Mouse (Mus musculus) C2C12 (cell line): ENCODE data around the gene Theg. TPM values are rescaled to one million over a fixed set of nuclear protein-coding genes. Genes with fewer than 3 reads are reported as not detected.

Source experiments
- H3K27me3 ChIP-seq: one replicate; pipeline ENCODE4 v1.6.1; 2011; ENCODE audit not compliant: control insufficient read depth, insufficient read depth, insufficient read length
- H3K36me3 ChIP-seq: one replicate; pipeline ENCODE4 v1.6.1; 2011; ENCODE audit not compliant: control insufficient read depth, insufficient read depth
- H3K4me3 ChIP-seq: one replicate; pipeline ENCODE4 v1.5.1; 2011; ENCODE audit warnings: mild to moderate bottlenecking, control low read depth; ENCODE audit not compliant: poor library complexity, insufficient read depth, severe bottlenecking
- H3K79me2 ChIP-seq: one replicate; pipeline ENCODE4 v1.6.1; 2011; ENCODE audit not compliant: control insufficient read depth, insufficient read depth
- H3K79me3 ChIP-seq: one replicate; pipeline ENCODE4 v1.6.1; 2011; ENCODE audit warnings: low read depth, control low read depth
- H3ac ChIP-seq: one replicate; pipeline ENCODE3; 2011; ENCODE audit warnings: low read depth; ENCODE audit not compliant: control insufficient read depth, insufficient read length
- CEBPB ChIP-seq: IDR thresholded peaks from one replicate; pipeline ENCODE4 v1.6.1; 2011; ENCODE audit warnings: low read depth, mild to moderate bottlenecking, control low read depth, moderate library complexity
- CTCF ChIP-seq: IDR thresholded peaks from one replicate; pipeline ENCODE4 v1.5.1; 2011; ENCODE audit not compliant: control insufficient read depth, insufficient read depth, insufficient read length
- FOSL1 ChIP-seq: IDR thresholded peaks from one replicate; pipeline ENCODE4 v1.8.0; 2011; ENCODE audit warnings: mild to moderate bottlenecking, low read length; ENCODE audit not compliant: poor library complexity, insufficient read depth, severe bottlenecking
- MAX ChIP-seq: IDR thresholded peaks from one replicate; pipeline ENCODE4 v1.6.1; 2011; ENCODE audit warnings: mild to moderate bottlenecking, control low read depth
- MYOD1 ChIP-seq: IDR thresholded peaks from one replicate; pipeline ENCODE4 v1.6.1; 2011; ENCODE audit warnings: low read depth; ENCODE audit not compliant: control insufficient read depth, insufficient read length
- MYOG ChIP-seq: IDR thresholded peaks from one replicate; pipeline ENCODE4 v1.6.1; 2011; ENCODE audit not compliant: control insufficient read depth, insufficient read length; ENCODE audit errors: extremely low read depth
- USF1 ChIP-seq: IDR thresholded peaks from one replicate; pipeline ENCODE4 v1.6.1; 2011; ENCODE audit warnings: low read depth, mild to moderate bottlenecking, control low read depth, moderate library complexity
- microRNA-seq: library from miRNA; unstranded; fragments of <30 nt; microRNA quantifications from one replicate; pipeline ENCODE4, GENCODE M21; 2019; ENCODE audit warnings: borderline microRNAs expressed
- polyA plus RNA-seq: library from polyadenylated mRNA; unstranded; fragments of >200 nt; fragmentation: generic; extraction: Trizol; gene quantifications from one replicate; pipeline ENCODE4 v1.2.1, GENCODE M21; 2012; ENCODE audit warnings: missing spikeins

Gene Theg
- polyA plus RNA-seq, 1 experiment, result not detected

DNA sequence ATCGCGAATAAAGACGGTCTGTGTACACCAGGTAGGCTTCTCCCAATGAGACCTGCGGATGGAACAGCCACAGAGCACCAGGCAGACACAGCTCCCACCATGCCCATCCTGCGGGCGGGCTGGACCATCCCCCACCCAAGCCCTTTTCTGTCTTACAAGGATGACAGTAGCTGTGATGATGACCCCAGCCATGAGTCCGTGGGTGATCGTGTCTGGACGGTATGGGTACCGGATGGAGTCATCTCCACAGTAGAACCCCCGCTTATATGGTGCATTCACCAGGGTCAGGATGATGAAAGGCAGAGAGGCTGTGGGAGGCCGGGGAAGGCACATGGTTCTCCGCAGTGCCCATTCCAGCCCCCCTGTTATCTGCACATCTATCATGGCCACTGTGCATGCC is 56.4 kb downstream of the Theg start:
- Histone ChIP-seq H3K4me3 (no peak overlapping the region), H3K27me3 (no peaks in the 10 kb centered on the region), H3K79me3 (peaks cover 43% of the 10 kb centered on the region), H3K79me2 (peaks cover 66% of the 10 kb centered on the region), H3K36me3 (peaks cover 59% of the 10 kb centered on the region), H3ac (no peak overlapping the region)
- no peak for TF ChIP-seq CEBPB
- TF ChIP-seq FOSL1, result no peak

DNA sequence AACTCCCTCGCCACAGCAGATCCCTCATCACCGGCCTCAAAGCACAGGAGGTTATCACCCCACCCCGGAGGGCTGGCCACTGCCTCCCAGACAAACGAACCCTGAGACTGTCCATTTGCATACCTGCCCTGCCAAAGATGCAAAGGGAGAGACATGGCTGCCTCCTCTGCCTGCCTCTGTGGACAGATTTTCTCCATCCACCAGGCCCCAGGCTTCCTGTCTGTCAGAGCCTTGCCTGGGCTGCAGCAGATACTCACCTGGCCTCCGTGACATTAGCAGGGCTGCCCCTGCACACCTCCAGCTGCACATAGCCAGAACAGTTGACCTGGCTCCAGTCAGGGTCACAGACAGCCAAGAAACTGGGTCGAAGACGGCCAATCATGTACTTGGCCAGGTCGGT is 56.9 kb downstream of the Theg start:
- no peak overlapping the region for H3ac ChIP-seq
- no peaks in the 10 kb centered on the region for H3K27me3 ChIP-seq
- TF ChIP-seq MYOD1 (no peak), CTCF (no peak), CEBPB (no peak), MYOG (no peak), MAX (no peak), USF1 (no peak), FOSL1 (no peak)
- peaks cover 66% of the 10 kb centered on the region for H3K79me2 ChIP-seq
- H3K4me3 ChIP-seq, result no peak overlapping the region
- peaks cover 64% of the 10 kb centered on the region for H3K36me3 ChIP-seq
- peaks cover 43% of the 10 kb centered on the region for H3K79me3 ChIP-seq

DNA sequence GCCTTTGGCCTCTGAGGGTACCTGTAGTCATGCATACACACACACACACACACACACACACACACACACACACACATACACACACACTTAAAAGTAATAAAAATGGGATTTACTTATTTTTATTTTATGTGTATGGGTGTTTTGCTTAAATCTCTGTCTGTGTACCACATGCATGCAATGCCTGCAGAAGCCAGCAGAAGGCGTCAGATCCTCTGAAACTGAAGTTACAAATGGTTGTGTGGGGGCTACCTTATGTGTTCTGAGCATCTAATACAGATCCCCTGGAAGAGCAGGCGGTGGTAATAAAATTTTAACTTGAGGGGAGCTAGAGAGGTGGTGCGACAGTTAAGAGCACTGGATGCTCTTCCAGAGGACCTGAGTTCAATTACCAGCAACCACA is 59.0 kb downstream of the Theg start:
- Histone ChIP-seq H3K27me3 (no peaks in the 10 kb centered on the region), H3K4me3 (no peak overlapping the region), H3K79me3 (peaks cover 43% of the 10 kb centered on the region), H3K36me3 (peaks cover 81% of the 10 kb centered on the region), H3ac (no peak overlapping the region), H3K79me2 (peaks cover 65% of the 10 kb centered on the region)
- TF ChIP-seq FOSL1, result no peak
- no peak for TF ChIP-seq MYOD1

DNA sequence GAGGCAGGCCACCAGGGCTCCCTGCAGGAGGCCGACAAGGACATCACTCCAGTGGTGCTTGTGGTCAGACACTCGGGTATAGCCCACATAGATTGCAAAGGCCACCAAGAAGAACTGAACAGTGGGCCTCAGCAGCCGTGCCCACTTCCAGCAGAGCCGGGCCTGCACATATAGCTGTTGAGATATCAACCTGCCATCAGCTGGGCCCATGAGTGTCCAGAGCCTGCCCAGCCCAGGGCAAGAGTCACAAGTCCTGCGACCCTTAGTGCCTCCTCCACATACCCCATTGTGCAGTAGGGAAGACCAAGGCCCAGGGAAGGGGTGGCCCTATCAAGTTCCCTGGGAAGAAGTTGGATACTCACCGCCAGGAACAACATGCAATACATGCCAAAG is 59.7 kb downstream of the Theg start:
- H3K27me3 ChIP-seq, result no peaks in the 10 kb centered on the region
- no peak overlapping the region for H3K4me3 ChIP-seq
- H3K79me3 ChIP-seq, result peaks cover 39% of the 10 kb centered on the region
- peaks cover 59% of the 10 kb centered on the region for H3K79me2 ChIP-seq
- H3ac ChIP-seq, result no peak overlapping the region
- H3K36me3 ChIP-seq, result peaks cover 82% of the 10 kb centered on the region
- TF ChIP-seq MAX, result no peak
- no peak for TF ChIP-seq USF1
- no peak for TF ChIP-seq CTCF
- no peak for TF ChIP-seq MYOD1
- TF ChIP-seq CEBPB, result no peak
- no peak for TF ChIP-seq FOSL1
- TF ChIP-seq MYOG, result no peak

DNA sequence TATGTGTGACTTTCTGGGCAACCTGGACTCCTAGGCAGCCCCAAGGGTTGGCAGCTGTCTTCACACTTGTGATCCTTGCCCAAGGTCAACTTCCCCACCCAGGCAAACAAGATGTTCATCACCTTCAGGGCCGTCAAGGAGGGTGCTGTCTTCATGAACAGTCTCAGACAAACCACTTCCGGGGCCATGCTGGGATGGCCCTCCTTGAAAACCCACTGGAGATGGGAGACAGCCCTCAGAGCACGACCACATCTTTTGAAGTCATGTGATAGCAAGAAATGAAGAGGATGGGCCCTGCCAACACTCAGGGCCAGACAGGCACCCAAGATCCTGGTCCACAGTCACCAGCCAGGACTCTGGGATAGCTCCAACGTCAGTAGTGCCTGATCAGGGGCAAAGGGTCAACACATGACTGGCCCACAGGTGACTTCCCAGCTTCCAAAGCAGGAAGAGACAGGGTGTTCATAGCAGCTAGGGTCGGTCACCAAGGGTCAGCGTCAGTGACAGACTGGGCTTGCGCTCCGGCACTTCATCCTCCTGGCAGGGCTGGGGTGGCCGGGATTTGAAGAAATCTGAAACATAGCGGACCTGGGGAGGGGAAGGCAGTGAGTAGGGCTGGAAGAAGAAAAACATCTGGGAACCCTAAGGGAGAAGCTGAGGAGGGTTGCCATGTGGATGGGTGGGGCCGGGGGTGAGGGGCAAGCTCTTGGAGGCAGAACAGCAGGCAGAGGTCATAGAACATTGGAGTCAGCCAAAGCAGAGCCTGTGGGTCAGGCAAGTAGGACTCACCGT is 60.3 kb downstream of the Theg start:
- Histone ChIP-seq H3K4me3 (no peak overlapping the region), H3K79me2 (peaks cover 53% of the 10 kb centered on the region)

More for the DNA sequence above, 60.3 kb downstream of the Theg start:
- peaks cover 85% of the 10 kb centered on the region for H3K36me3 ChIP-seq
- H3K79me3 ChIP-seq, result peaks cover 33% of the 10 kb centered on the region
- no peaks in the 10 kb centered on the region for H3K27me3 ChIP-seq
- no peak for TF ChIP-seq USF1
- no peak for TF ChIP-seq MYOG
- no peak for TF ChIP-seq MAX
- no peak for TF ChIP-seq MYOD1
- no peak for TF ChIP-seq CTCF
- no peak for TF ChIP-seq CEBPB
- no peak for TF ChIP-seq FOSL1
- H3ac ChIP-seq, result no peak overlapping the region

Small RNAs within 50 kb of the gene (microRNA-seq; reads per million reads assigned to microRNA genes)
- 1.6 reads per million, percentile 34 among the genes with 10 or more reads in this experiment for gene Mir6909

Other genes with a start within 250 kb of the Theg start
- not detected for gene Vmn2r82, start 230.8 kb downstream of the Theg start, polyA plus RNA-seq
- gene Vmn2r83, start 118.6 kb downstream of the Theg start, polyA plus RNA-seq, result not detected
- gene Plpp2, start 53.5 kb downstream of the Theg start, polyA plus RNA-seq, result 166 TPM
- 26.9 TPM for gene Mier2, start 32.1 kb downstream of the Theg start, polyA plus RNA-seq
- 0.07 TPM for gene C2cd4c, start 26.7 kb upstream of the Theg start, polyA plus RNA-seq
- gene Shc2, start 50.6 kb upstream of the Theg start, polyA plus RNA-seq, result 3.5 TPM
- not detected for gene Odf3l2, start 58.4 kb upstream of the Theg start, polyA plus RNA-seq
- gene Madcam1, start 77.2 kb upstream of the Theg start, polyA plus RNA-seq, result not detected
- gene Tpgs1, start 82.0 kb upstream of the Theg start, polyA plus RNA-seq, result 80.7 TPM
- 235 TPM for gene Cdc34, start 94.9 kb upstream of the Theg start, polyA plus RNA-seq
- gene Gzmm, start 101.7 kb upstream of the Theg start, polyA plus RNA-seq, result 0.51 TPM
- gene Bsg, start 117.2 kb upstream of the Theg start, polyA plus RNA-seq, result 749 TPM
- 0.34 TPM for gene Hcn2, start 129.3 kb upstream of the Theg start, polyA plus RNA-seq
- 56.5 TPM for gene Polrmt, start 159.2 kb upstream of the Theg start, polyA plus RNA-seq
- 0.29 TPM for gene Fgf22, start 167.7 kb upstream of the Theg start, polyA plus RNA-seq
- 116 TPM for gene Rnf126, start 179.6 kb upstream of the Theg start, polyA plus RNA-seq
- 12.1 TPM for gene Fstl3, start 189.9 kb upstream of the Theg start, polyA plus RNA-seq
- gene Prss57, start 203.6 kb upstream of the Theg start, polyA plus RNA-seq, result not detected
- gene Palm, start 206.2 kb upstream of the Theg start, polyA plus RNA-seq, result 39.9 TPM
- gene Misp, start 233.7 kb upstream of the Theg start, polyA plus RNA-seq, result not detected